Mouse (Mus musculus): ENCODE results near the gene Vps45.

- TF ChIP-seq CTCF (IDR thresholded peaks at IDR 0.05; ENCODE audit: low read depth, low read length) (no peak), POLR2A (IDR thresholded peaks at IDR 0.05; ENCODE audit: extremely low read depth, insufficient read depth, low read length) (no peak)
Observed at GRCm38 (mm10) chr3:96069046-96069445, 10.8 kb upstream of the Vps45 start.
